Mouse (Mus musculus) liver, embryonic 12.5 days (tissue): ENCODE measurements around the gene Prcp. TPM values are rescaled to one million over a fixed set of nuclear protein-coding genes. Genes with fewer than 3 reads are reported as not detected.
"Not testable (repeated sequence)": the region's sequence is repeated elsewhere in the genome, so short reads cannot be mapped to it uniquely, and the experiment has no call there.

Source experiments
- ATAC-seq: fragments of 200-750 bp; cut with Nextera tagmentation; 2 replicates; pipeline ENCODE4 v1.8.0; 2017; ENCODE audit warnings: moderate number of reproducible peaks, mild to moderate bottlenecking, moderate library complexity
- H3K27ac ChIP-seq: fragments of 300-500 bp; sonication (generic); 2 replicates; pipeline ENCODE4 v1.5.1; 2016; ENCODE audit warnings: mild to moderate bottlenecking
- H3K27me3 ChIP-seq: fragments of 300-500 bp; sonication (generic); replicated peaks from 2 replicates; pipeline ENCODE4 v1.6.1; 2016; ENCODE audit warnings: mild to moderate bottlenecking, moderate library complexity
- H3K36me3 ChIP-seq: fragments of 300-500 bp; sonication (generic); 2 replicates; pipeline ENCODE4 v1.6.1; 2016; ENCODE audit warnings: mild to moderate bottlenecking, moderate library complexity
- H3K4me1 ChIP-seq: fragments of 300-500 bp; sonication (generic); 2 replicates; pipeline ENCODE4 v1.6.1; 2016
- H3K4me2 ChIP-seq: fragments of 300-500 bp; sonication (generic); 2 replicates; pipeline ENCODE4 v1.6.1; 2016; ENCODE audit warnings: mild to moderate bottlenecking, moderate library complexity
- H3K4me3 ChIP-seq: fragments of 300-500 bp; sonication (generic); 2 replicates; pipeline ENCODE4 v1.5.1; 2016; ENCODE audit warnings: mild to moderate bottlenecking, moderate library complexity
- H3K9ac ChIP-seq: fragments of 300-500 bp; sonication (generic); 2 replicates; pipeline ENCODE4 v1.6.1; 2016; ENCODE audit warnings: mild to moderate bottlenecking, moderate library complexity
- H3K9me3 ChIP-seq: fragments of 300-500 bp; sonication (generic); replicated peaks from 2 replicates; pipeline ENCODE4 v1.6.1; 2016; ENCODE audit warnings: mild to moderate bottlenecking, moderate library complexity
- WGBS: fragments of 180-500 bp; shearing (Covaris S2); methylation state at CpG from one replicate; pipeline ENCODE4 v1.1.7; 2016; ENCODE audit not compliant: insufficient replicate concordance; 5-methylcytosine and 5-hydroxymethylcytosine counted together
- polyA plus RNA-seq: library from polyadenylated mRNA; unstranded; fragments of >200 nt; fragmentation: Nextera tagmentation; extraction: Ambion mirVana; gene quantifications from 2 replicates; pipeline ENCODE4 v1.2.1, GENCODE M21; 2016

Gene Prcp
- polyA plus RNA-seq, 1 experiment from 2014 or later, result 18.2 TPM

- Histone ChIP-seq H3K4me2 (no peak overlapping the region), H3K36me3 (no peaks in the 10 kb centered on the region), H3K4me1 (no peaks in the 10 kb centered on the region), H3K27ac (no peak overlapping the region), H3K27me3 (no peaks in the 10 kb centered on the region), H3K9me3 (no peaks in the 10 kb centered on the region), H3K9ac (no peak overlapping the region), H3K4me3 (no peak overlapping the region)
- 56% methylated on average over 2 of the region's 2 CpGs for whole genome bisulfite sequencing
- no peak for ATAC-seq
Observed at GRCm38 (mm10) chr7:92952210-92952609, 77.9 kb downstream of the Prcp start.

DNA sequence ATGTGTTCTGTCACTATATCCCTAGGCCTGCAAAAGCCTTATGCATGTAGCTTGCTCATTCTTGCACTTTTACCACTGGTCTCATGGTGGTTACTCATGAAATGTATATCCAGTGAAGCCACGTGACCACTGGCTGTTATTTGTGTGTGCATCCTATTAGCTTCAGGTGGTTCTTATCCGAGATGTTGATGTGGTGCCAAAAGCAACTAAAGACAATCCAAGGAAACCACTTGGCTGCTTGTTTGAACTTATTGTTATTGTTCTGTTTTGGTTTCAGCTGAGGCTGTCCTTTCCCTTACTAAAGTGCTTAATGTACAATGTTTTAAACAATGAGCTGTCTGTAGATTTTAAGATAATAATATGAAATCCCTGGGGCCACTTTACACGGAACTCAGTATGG is 85.5 kb downstream of the Prcp start:
- Histone ChIP-seq H3K4me2 (no peak overlapping the region), H3K4me1 (no peaks in the 10 kb centered on the region), H3K9me3 (no peaks in the 10 kb centered on the region), H3K27me3 (no peaks in the 10 kb centered on the region), H3K27ac (no peak overlapping the region), H3K9ac (no peak overlapping the region), H3K36me3 (no peaks in the 10 kb centered on the region), H3K4me3 (no peak overlapping the region)
- 50% methylated on average over 3 of the region's 3 CpGs for WGBS
- ATAC-seq, result no peak

GRCm38 (mm10) chr7:92961876-92962275 is 87.6 kb downstream of the Prcp start:
- no peaks in the 10 kb centered on the region for H3K9me3 ChIP-seq
- no peak for ATAC-seq
- H3K4me2 ChIP-seq, result no peak overlapping the region
- H3K4me3 ChIP-seq, result no peak overlapping the region
- no peaks in the 10 kb centered on the region for H3K4me1 ChIP-seq
- H3K9ac ChIP-seq, result no peak overlapping the region
- H3K27me3 ChIP-seq, result no peaks in the 10 kb centered on the region
- H3K36me3 ChIP-seq, result no peaks in the 10 kb centered on the region
- WGBS, result 25% methylated on average over 1 of the region's 1 CpGs
- H3K27ac ChIP-seq, result no peak overlapping the region

GRCm38 (mm10) chr7:92964754-92965501 is 90.7 kb downstream of the Prcp start:
- H3K27me3 ChIP-seq, result no peaks in the 10 kb centered on the region
- no peak overlapping the region for H3K27ac ChIP-seq
- H3K36me3 ChIP-seq, result no peaks in the 10 kb centered on the region
- no peak for ATAC-seq
- no peaks in the 10 kb centered on the region for H3K9me3 ChIP-seq
- no peak overlapping the region for H3K4me3 ChIP-seq
- WGBS, result 47% methylated on average over 3 of the region's 3 CpGs
- H3K9ac ChIP-seq, result no peak overlapping the region
- no peak overlapping the region for H3K4me2 ChIP-seq
- no peaks in the 10 kb centered on the region for H3K4me1 ChIP-seq

GRCm38 (mm10) chr7:92967381-92968127 is 93.3 kb downstream of the Prcp start:
- no peak overlapping the region for H3K27ac ChIP-seq
- no peak overlapping the region for H3K9ac ChIP-seq
- no peaks in the 10 kb centered on the region for H3K36me3 ChIP-seq
- H3K27me3 ChIP-seq, result no peaks in the 10 kb centered on the region
- no peaks in the 10 kb centered on the region for H3K4me1 ChIP-seq
- H3K4me3 ChIP-seq, result no peak overlapping the region
- no peak overlapping the region for H3K4me2 ChIP-seq
- ATAC-seq, result no peak
- no peaks in the 10 kb centered on the region for H3K9me3 ChIP-seq
- 61% methylated on average over 10 of the region's 10 CpGs for WGBS

DNA sequence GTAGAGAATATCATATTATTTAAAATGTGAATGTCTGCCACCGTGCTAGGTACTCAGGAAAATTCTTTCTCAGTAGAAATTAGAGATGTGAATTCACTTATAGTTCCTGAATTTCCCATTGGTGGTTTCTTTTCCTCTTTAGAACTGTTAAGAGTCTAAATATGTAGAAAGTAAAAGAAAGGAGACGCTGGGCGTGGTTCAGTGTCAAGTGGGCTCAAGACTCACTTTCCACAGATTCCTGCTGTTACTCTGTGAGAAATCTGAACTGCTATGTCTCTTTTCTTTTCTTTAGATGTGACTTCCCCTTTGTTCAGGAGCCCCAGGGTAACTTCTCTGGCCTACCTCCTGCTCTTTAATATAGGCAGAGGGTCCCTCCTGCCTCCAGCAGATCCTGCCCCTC is 103.2 kb downstream of the Prcp start:
- ATAC-seq, result no peak
- H3K36me3 ChIP-seq, result no peaks in the 10 kb centered on the region

GRCm38 (mm10) chr7:92978225-92978624 is 104.0 kb downstream of the Prcp start:
- no peaks in the 10 kb centered on the region for H3K36me3 ChIP-seq
- no peaks in the 10 kb centered on the region for H3K27me3 ChIP-seq
- no peak overlapping the region for H3K4me2 ChIP-seq
- ATAC-seq, result no peak
- H3K9ac ChIP-seq, result no peak overlapping the region
- H3K4me1 ChIP-seq, result no peaks in the 10 kb centered on the region
- no peaks in the 10 kb centered on the region for H3K9me3 ChIP-seq
- 43% methylated on average over 4 of the region's 4 CpGs for WGBS
- H3K4me3 ChIP-seq, result no peak overlapping the region
- no peak overlapping the region for H3K27ac ChIP-seq

More for the DNA sequence above, 103.2 kb downstream of the Prcp start:
- H3K4me2 ChIP-seq, result no peak overlapping the region
- no peaks in the 10 kb centered on the region for H3K9me3 ChIP-seq
- H3K4me1 ChIP-seq, result no peaks in the 10 kb centered on the region
- 71% methylated on average over 3 of the region's 3 CpGs for WGBS
- H3K9ac ChIP-seq, result no peak overlapping the region
- H3K27me3 ChIP-seq, result no peaks in the 10 kb centered on the region
- no peak overlapping the region for H3K4me3 ChIP-seq
- H3K27ac ChIP-seq, result no peak overlapping the region

DNA sequence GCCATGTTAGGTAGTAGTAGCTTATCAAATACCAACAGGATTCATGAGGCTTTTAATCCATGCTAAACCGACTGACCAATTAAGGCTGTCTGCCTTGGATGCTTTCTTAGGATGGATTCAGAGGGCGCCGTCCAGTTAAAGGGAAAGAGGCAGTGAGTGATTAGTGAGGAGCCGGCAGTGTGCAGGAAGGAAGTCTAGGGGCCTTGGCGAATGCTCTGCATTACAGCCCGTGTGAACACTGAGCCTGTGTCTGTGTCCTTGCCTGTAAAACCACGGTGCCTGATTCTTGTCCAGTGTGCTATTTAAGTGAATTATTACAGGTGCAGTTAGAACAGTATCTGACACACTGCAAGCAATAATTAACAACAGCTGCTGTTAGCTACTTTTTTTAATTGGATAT is 104.5 kb downstream of the Prcp start:
- H3K4me3 ChIP-seq, ATAC-seq, H3K4me2 ChIP-seq, H3K27ac ChIP-seq, H3K9me3 ChIP-seq, H3K27me3 ChIP-seq, H3K4me1 ChIP-seq, H3K9ac ChIP-seq, H3K36me3 ChIP-seq: not testable (repeated sequence)
- 19% methylated on average over 7 of the region's 7 CpGs for WGBS

DNA sequence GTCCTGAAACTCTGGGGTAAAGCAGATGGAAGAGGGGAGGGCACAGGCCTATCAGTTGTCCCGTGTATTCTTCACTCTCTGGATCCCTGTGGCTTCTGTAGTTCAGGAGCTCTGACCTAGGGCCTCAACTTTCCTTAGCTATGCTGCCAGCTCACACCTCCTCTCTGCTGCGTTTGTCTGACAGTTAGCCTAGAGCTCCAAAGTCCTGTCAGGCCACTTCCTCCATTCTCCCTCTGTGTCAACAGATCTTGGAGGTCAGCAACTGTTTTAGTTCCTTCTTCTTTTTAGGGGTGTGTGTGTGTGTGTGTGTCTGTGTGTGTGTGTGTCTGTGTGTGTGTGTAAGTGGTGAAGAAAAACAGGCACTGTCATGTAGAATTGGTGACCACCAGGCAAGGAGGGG is 106.5 kb downstream of the Prcp start:
- no peak; the same call in 1 of the 2 replicates for ATAC-seq
- WGBS, result 13% methylated on average over 2 of the region's 2 CpGs
- no peak overlapping the region for H3K9ac ChIP-seq
- no peaks in the 10 kb centered on the region for H3K4me1 ChIP-seq
- H3K27ac ChIP-seq, result no peak overlapping the region
- no peak overlapping the region for H3K4me3 ChIP-seq
- no peak overlapping the region for H3K4me2 ChIP-seq
- H3K9me3 ChIP-seq, result no peaks in the 10 kb centered on the region
- no peaks in the 10 kb centered on the region for H3K36me3 ChIP-seq
- no peaks in the 10 kb centered on the region for H3K27me3 ChIP-seq

- H3K4me2 ChIP-seq, result no peak overlapping the region
- H3K4me3 ChIP-seq, result no peak overlapping the region
- no peak for ATAC-seq
- no peak overlapping the region for H3K27ac ChIP-seq
- H3K9me3 ChIP-seq, result no peaks in the 10 kb centered on the region
- 58% methylated on average over 2 of the region's 2 CpGs for WGBS
- H3K4me1 ChIP-seq, result no peaks in the 10 kb centered on the region
- H3K27me3 ChIP-seq, result no peaks in the 10 kb centered on the region
- H3K9ac ChIP-seq, result no peak overlapping the region
- no peaks in the 10 kb centered on the region for H3K36me3 ChIP-seq
Observed at GRCm38 (mm10) chr7:92981864-92982263, 107.6 kb downstream of the Prcp start.
